Mouse (Mus musculus): ENCODE data around the gene Grid1.

DNA sequence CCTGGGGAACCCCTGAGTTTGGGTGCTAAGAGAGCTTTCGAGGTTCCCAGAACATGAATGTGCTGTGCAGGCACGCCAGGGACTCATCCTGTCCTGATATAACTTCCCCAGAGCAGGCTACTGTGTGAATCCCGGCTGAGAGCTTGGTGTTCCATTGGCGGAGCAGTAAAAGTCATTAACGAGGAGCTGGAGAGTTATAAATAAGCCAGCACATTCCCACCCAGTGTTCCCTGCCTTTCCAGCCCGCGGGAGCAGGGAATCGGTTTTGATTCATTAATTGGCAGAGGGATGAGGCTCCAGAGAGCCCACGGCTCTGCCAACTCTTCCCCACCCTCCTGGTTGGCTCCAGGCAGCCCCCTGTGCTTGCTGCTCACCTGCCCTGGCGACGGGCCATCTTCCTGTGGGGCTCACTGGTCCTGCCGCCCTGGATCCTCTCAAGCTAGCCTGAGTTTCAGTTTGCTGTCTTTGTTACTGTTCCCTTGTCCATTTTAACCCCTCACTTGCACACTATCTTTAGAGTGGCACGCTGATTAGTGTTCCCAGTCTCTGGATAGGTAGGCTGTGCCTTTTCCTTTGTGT lies 116.4 kb downstream of the Grid1 start:
- TF ChIP-seq CTCF (conservative IDR thresholded peaks at IDR 0.05; ENCODE audit: low read length) (no peak), POU5F1 (IDR thresholded peaks at IDR 0.05; ENCODE audit: borderline replicate concordance, low read length) (no peak), NANOG (IDR thresholded peaks at IDR 0.05; ENCODE audit: borderline replicate concordance, low read length) (no peak)

Data from E14TG2a.4 (cell line).